Mouse (Mus musculus): ENCODE measurements at regions not wholly inside any gene's neighbourhood (a gene's known extent, or its start where the extent isn't known, plus 50 kb on each side); places are given as distances from the start of the nearest gene placed in this dataset.
A peak's percentile ranks its signal among the peaks of the same experiment; 100 is the strongest.

GRCm38 (mm10) chr13:79453227-79453626, 1253.7 kb upstream of the Nr2f1 start:
- DNase-seq (ENCODE audit: low spot score in 2 of 2) = no peak

- DNase-seq (ENCODE audit: low spot score in 2 of 2) = no peak
These were observed 1243.6 kb upstream of the Nr2f1 start for GRCm38 (mm10) chr13:79443113-79443512.

GRCm38 (mm10) chr13:79442701-79443100, 1243.1 kb upstream of the Nr2f1 start:
- DNase-seq (ENCODE audit: low spot score in 2 of 2) = no peak

GRCm38 (mm10) chr13:79431465-79431864, 1231.9 kb upstream of the Nr2f1 start:
- DNase-seq (ENCODE audit: low spot score in 2 of 2) = no peak

GRCm38 (mm10) chr13:79430987-79431386, 1231.4 kb upstream of the Nr2f1 start:
- DNase-seq (ENCODE audit: low spot score in 2 of 2) = no peak

GRCm38 (mm10) chr13:79430562-79430961, 1231.0 kb upstream of the Nr2f1 start:
- no peak for DNase-seq (ENCODE audit: low spot score in 2 of 2)

GRCm38 (mm10) chr13:79417841-79418240, 1218.3 kb upstream of the Nr2f1 start:
- DNase-seq (ENCODE audit: low spot score in 2 of 2) = no peak

GRCm38 (mm10) chr13:79400082-79400481, 1200.5 kb upstream of the Nr2f1 start:
- DNase-seq (ENCODE audit: low spot score in 2 of 2) = no peak

GRCm38 (mm10) chr13:79393938-79394337, 1194.4 kb upstream of the Nr2f1 start:
- no peak for DNase-seq (ENCODE audit: low spot score in 2 of 2)

GRCm38 (mm10) chr13:79387928-79388327, 1188.4 kb upstream of the Nr2f1 start:
- no peak for DNase-seq (ENCODE audit: low spot score in 2 of 2)

- no peak for DNase-seq (ENCODE audit: low spot score in 2 of 2)
These were observed 1141.9 kb upstream of the Nr2f1 start for GRCm38 (mm10) chr13:79341494-79341893.

GRCm38 (mm10) chr13:79340459-79340858, 1140.9 kb upstream of the Nr2f1 start:
- no peak for DNase-seq (ENCODE audit: low spot score in 2 of 2)

- DNase-seq (ENCODE audit: low spot score in 2 of 2) = no peak
These were observed 1140.2 kb upstream of the Nr2f1 start for GRCm38 (mm10) chr13:79339793-79340192.

GRCm38 (mm10) chr13:79320146-79320545, 1120.6 kb upstream of the Nr2f1 start:
- no peak for DNase-seq (ENCODE audit: low spot score in 2 of 2)

GRCm38 (mm10) chr13:79309584-79310110, 1110.1 kb upstream of the Nr2f1 start:
- DNase-seq (ENCODE audit: low spot score in 2 of 2) = no peak

- DNase-seq (ENCODE audit: low spot score in 2 of 2) = no peak
These were observed 1097.7 kb upstream of the Nr2f1 start for GRCm38 (mm10) chr13:79297225-79297710.

GRCm38 (mm10) chr13:79288022-79288421, 1088.5 kb upstream of the Nr2f1 start:
- DNase-seq (ENCODE audit: low spot score in 2 of 2) = no peak

GRCm38 (mm10) chr13:79286181-79286580, 1086.6 kb upstream of the Nr2f1 start:
- no peak for DNase-seq (ENCODE audit: low spot score in 2 of 2)

- peak in 1 of 2 experiments; percentile 24 for DNase-seq (ENCODE audit: low spot score in 2 of 2)
These were observed 1085.9 kb upstream of the Nr2f1 start for GRCm38 (mm10) chr13:79285478-79285877.

- peak in 1 of 2 experiments; percentile 8 for DNase-seq (ENCODE audit: low spot score in 2 of 2)
These were observed 1078.2 kb upstream of the Nr2f1 start for GRCm38 (mm10) chr13:79277714-79278113.

GRCm38 (mm10) chr13:79277313-79277712, 1077.8 kb upstream of the Nr2f1 start:
- no peak for DNase-seq (ENCODE audit: low spot score in 2 of 2)

- no peak for DNase-seq (ENCODE audit: low spot score in 2 of 2)
These were observed 1055.8 kb upstream of the Nr2f1 start for GRCm38 (mm10) chr13:79255362-79255761.

GRCm38 (mm10) chr13:79252385-79252784, 1052.8 kb upstream of the Nr2f1 start:
- DNase-seq (ENCODE audit: low spot score in 2 of 2) = no peak

- no peak for DNase-seq (ENCODE audit: low spot score in 2 of 2)
These were observed 1051.7 kb upstream of the Nr2f1 start for GRCm38 (mm10) chr13:79251269-79251668.

Measured in frontal cortex, postnatal 36 days (tissue).